Comparison of ENCODE assay signal across 9 mouse cellular contexts in genomic region chr8:88570293-88570998, GRCm38 (mm10). TPM values are rescaled to one million over a fixed set of nuclear protein-coding genes. Genes with fewer than 3 reads are reported as not detected.
DNase-seq lines count a peak whose midpoint lies in the region; ATAC-seq and TF ChIP-seq lines count a peak whose summit lies in the region.
"Had no signal": no experiment of that assay in that cellular context is flagged by ENCODE, and none has a peak within 500 bp of the region (broad histone marks: within the 10 kb centered on the region; RNA-seq: fewer than 3 reads in every experiment).

No protein-coding gene starts in this region.

- H3K27me3 ChIP-seq in forebrain, embryonic 11.5 days (ENCODE audit: control insufficient read depth, insufficient read depth, low read length) = no peaks in the 10 kb centered on the region
- H3K27me3 ChIP-seq in forebrain, postnatal 0 days (ENCODE audit: insufficient read depth, low read length) = no peaks in the 10 kb centered on the region
- peaks cover 3% of the 10 kb centered on the region; the same call in 1 of the 2 replicates for H3K27me3 ChIP-seq in midbrain, embryonic 12.5 days
- no peaks in the 10 kb centered on the region for H3K27me3 ChIP-seq in midbrain, embryonic 14.5 days (ENCODE audit: control insufficient read depth, insufficient read depth, low read length)
- H3K27me3 ChIP-seq in intestine, embryonic 14.5 days (replicated peaks; ENCODE audit: control insufficient read depth, insufficient read depth, low read length) = no peaks in the 10 kb centered on the region
- no peaks in the 10 kb centered on the region for H3K27me3 ChIP-seq in neural tube, embryonic 13.5 days

- H3K4me2 ChIP-seq in forebrain, embryonic 11.5 days (ENCODE audit: low read depth, low read length, severe bottlenecking) = no peak overlapping the region
- H3K4me2 ChIP-seq in forebrain, postnatal 0 days (ENCODE audit: low read depth) = no peak overlapping the region
- no peak overlapping the region for H3K4me2 ChIP-seq in midbrain, embryonic 12.5 days (replicated peaks)
- no peak overlapping the region for H3K4me2 ChIP-seq in midbrain, embryonic 14.5 days (ENCODE audit: low read length)
- no peak overlapping the region for H3K4me2 ChIP-seq in intestine, embryonic 14.5 days (ENCODE audit: low read length)
- H3K4me2 ChIP-seq in neural tube, embryonic 13.5 days = no peak overlapping the region

- no peak overlapping the region for H3K4me3 ChIP-seq in forebrain, embryonic 11.5 days (ENCODE audit: low read depth, low read length)
- no peak overlapping the region for H3K4me3 ChIP-seq in forebrain, postnatal 0 days (ENCODE audit: low read depth, low read length)
- no peak overlapping the region for H3K4me3 ChIP-seq in midbrain, embryonic 12.5 days
- H3K4me3 ChIP-seq in midbrain, embryonic 14.5 days (replicated peaks; ENCODE audit: low read depth, low read length) = no peak overlapping the region
- H3K4me3 ChIP-seq in intestine, embryonic 14.5 days (ENCODE audit: low read depth, low read length) = no peak overlapping the region
- H3K4me3 ChIP-seq in neural tube, embryonic 13.5 days = no peak overlapping the region
- H3K4me3 ChIP-seq: heart, adult 2 months had no signal

- no peaks in the 10 kb centered on the region; the same call in none of the 2 replicates for H3K4me1 ChIP-seq in forebrain, embryonic 11.5 days (replicated peaks; ENCODE audit: control insufficient read depth, insufficient read depth, low read length)
- H3K4me1 ChIP-seq in forebrain, postnatal 0 days (ENCODE audit: insufficient read depth) = peaks cover 33% of the 10 kb centered on the region
- peaks cover 58% of the 10 kb centered on the region for H3K4me1 ChIP-seq in midbrain, embryonic 12.5 days
- H3K4me1 ChIP-seq in midbrain, embryonic 14.5 days (ENCODE audit: control insufficient read depth, insufficient read depth, low read length) = peaks cover 22% of the 10 kb centered on the region; the same call in 1 of the 2 replicates
- H3K4me1 ChIP-seq in intestine, embryonic 14.5 days (replicated peaks; ENCODE audit: control insufficient read depth, insufficient read depth, low read length) = peaks cover 71% of the 10 kb centered on the region
- peaks cover 74% of the 10 kb centered on the region for H3K4me1 ChIP-seq in neural tube, embryonic 13.5 days (replicated peaks)

- no peak overlapping the region; the same call in 1 of the 2 replicates for H3K9ac ChIP-seq in forebrain, embryonic 11.5 days (ENCODE audit: low read length)
- no peak overlapping the region for H3K9ac ChIP-seq in forebrain, postnatal 0 days
- no peak overlapping the region for H3K9ac ChIP-seq in midbrain, embryonic 12.5 days (replicated peaks)
- no peak overlapping the region for H3K9ac ChIP-seq in midbrain, embryonic 14.5 days (replicated peaks; ENCODE audit: low read length)
- no peak overlapping the region for H3K9ac ChIP-seq in intestine, embryonic 14.5 days (ENCODE audit: low read length)
- H3K9ac ChIP-seq in neural tube, embryonic 13.5 days = no peak overlapping the region

- no peak for DNase-seq in forebrain, embryonic 11.5 days (ENCODE audit: low spot score)
- no peak for DNase-seq in forebrain, postnatal 0 days
- DNase-seq in midbrain, embryonic 14.5 days = no peak
- no peak for DNase-seq in intestine, embryonic 14.5 days (ENCODE audit: low spot score)
- DNase-seq in gastrocnemius, postnatal 4 days (ENCODE audit: low spot score in 2 of 2) = no peak
- no peak for DNase-seq in cerebellum, postnatal 25 days

- H3K27ac ChIP-seq in forebrain, embryonic 11.5 days (ENCODE audit: low read depth, low read length) = peak overlapping the region; percentile 15; the same call in 1 of the 2 replicates
- H3K27ac ChIP-seq in forebrain, postnatal 0 days (ENCODE audit: low read depth, low read length) = no peak overlapping the region
- H3K27ac ChIP-seq in midbrain, embryonic 12.5 days (replicated peaks) = peak overlapping the region; percentile 35; the same call in 1 of the 2 replicates
- H3K27ac ChIP-seq in midbrain, embryonic 14.5 days (replicated peaks; ENCODE audit: low read depth, low read length) = no peak overlapping the region
- H3K27ac ChIP-seq in intestine, embryonic 14.5 days (ENCODE audit: low read depth) = peak overlapping the region; percentile 57
- H3K27ac ChIP-seq in neural tube, embryonic 13.5 days (replicated peaks) = peak overlapping the region; percentile 9
- H3K27ac ChIP-seq: heart, adult 2 months had no signal

- no peak for ATAC-seq in forebrain, embryonic 11.5 days (replicated peaks; ENCODE audit: low FRiP score)
- no peak for ATAC-seq in forebrain, postnatal 0 days
- no peak for ATAC-seq in midbrain, embryonic 12.5 days (ENCODE audit: low FRiP score, low read depth)
- ATAC-seq in midbrain, embryonic 14.5 days (ENCODE audit: low FRiP score, low TSS enrichment) = no peak
- ATAC-seq in intestine, embryonic 14.5 days (replicated peaks; ENCODE audit: low FRiP score, low TSS enrichment, low read depth) = no peak; the same call in 1 of the 2 replicates
- ATAC-seq in neural tube, embryonic 13.5 days (ENCODE audit: low read depth) = no peak

- no peak for TF ChIP-seq CTCF in forebrain, postnatal 0 days (IDR thresholded peaks at IDR 0.05; ENCODE audit: low read depth)

- H3K36me3 ChIP-seq in forebrain, embryonic 11.5 days (ENCODE audit: control insufficient read depth, insufficient read depth, low read length) = no peaks in the 10 kb centered on the region
- no peaks in the 10 kb centered on the region for H3K36me3 ChIP-seq in forebrain, postnatal 0 days (ENCODE audit: insufficient read depth)
- 0 out of 2 replicates have a peak, but pooled peaks cover 10% of the 10 kb centered on the region for H3K36me3 ChIP-seq in midbrain, embryonic 12.5 days
- no peaks in the 10 kb centered on the region for H3K36me3 ChIP-seq in midbrain, embryonic 14.5 days (ENCODE audit: control insufficient read depth, insufficient read depth, low read length)
- H3K36me3 ChIP-seq in intestine, embryonic 14.5 days (ENCODE audit: control insufficient read depth, insufficient read depth, low read length) = peaks cover 5% of the 10 kb centered on the region; the same call in 1 of the 2 replicates
- 0 out of 2 replicates have a peak, but pooled peaks cover 8% of the 10 kb centered on the region for H3K36me3 ChIP-seq in neural tube, embryonic 13.5 days

- 36% methylated on average over 10 of the region's 10 CpGs for WGBS in forebrain, embryonic 11.5 days
- WGBS in forebrain, postnatal 0 days = 55% methylated on average over 10 of the region's 10 CpGs
- 40% methylated on average over 10 of the region's 10 CpGs for WGBS in midbrain, embryonic 12.5 days
- 35% methylated on average over 10 of the region's 10 CpGs for WGBS in midbrain, embryonic 14.5 days
- WGBS in intestine, embryonic 14.5 days = 24% methylated on average over 10 of the region's 10 CpGs
- WGBS in neural tube, embryonic 13.5 days = 44% methylated on average over 10 of the region's 10 CpGs

- no peaks in the 10 kb centered on the region for H3K9me3 ChIP-seq in forebrain, embryonic 11.5 days (ENCODE audit: control insufficient read depth, low read length)
- H3K9me3 ChIP-seq in forebrain, postnatal 0 days (ENCODE audit: low read length) = no peaks in the 10 kb centered on the region
- no peaks in the 10 kb centered on the region for H3K9me3 ChIP-seq in midbrain, embryonic 12.5 days
- no peaks in the 10 kb centered on the region for H3K9me3 ChIP-seq in midbrain, embryonic 14.5 days (ENCODE audit: control insufficient read depth, low read length)
- no peaks in the 10 kb centered on the region for H3K9me3 ChIP-seq in intestine, embryonic 14.5 days (ENCODE audit: control insufficient read depth, low read length)
- no peaks in the 10 kb centered on the region for H3K9me3 ChIP-seq in neural tube, embryonic 13.5 days

RNA-seq across cellular contexts. Expression of gene Nkd1, which starts 49.3 kb away (rescaled TPM):
- polyA plus RNA-seq in forebrain, embryonic 11.5 days (2014; fragmentation: Nextera tagmentation; extraction: Ambion mirVana) = 63.0 and 71.5 TPM in 2 replicates
- 18.8 and 22.8 TPM in 2 replicates for total RNA-seq in forebrain, postnatal 0 days (2014; rRNA removed)
- 30.5 and 33.6 TPM in 2 replicates for polyA plus RNA-seq in forebrain, postnatal 0 days (2015; fragmentation: Nextera tagmentation; extraction: Ambion mirVana)
- polyA plus RNA-seq in midbrain, embryonic 12.5 days (2016; fragmentation: Nextera tagmentation; extraction: Ambion mirVana) = 90.6 and 100 TPM in 2 replicates
- polyA plus RNA-seq in midbrain, embryonic 14.5 days (2014; fragmentation: Nextera tagmentation; extraction: Ambion mirVana) = 46.2 and 66.4 TPM in 2 replicates
- 33.6 and 35.8 TPM in 2 replicates for polyA plus RNA-seq in intestine, embryonic 14.5 days (2014; fragmentation: Nextera tagmentation; extraction: Ambion mirVana)
- 48.9 and 52.3 TPM in 2 replicates for polyA plus RNA-seq in neural tube, embryonic 13.5 days (2015; fragmentation: Nextera tagmentation; extraction: Ambion mirVana)
- total RNA-seq in gastrocnemius, postnatal 4 days (2021) = 10 to 100 TPM; 11.7 to 11.9 TPM

Comparison
In these comparisons a context has a peak if more than half of its experiments do, and no peak if none do; other contexts are left out.
1. H3K27ac ChIP-seq: peak in forebrain, embryonic 11.5 days (single experiment), midbrain, embryonic 12.5 days (single experiment), intestine, embryonic 14.5 days (single experiment) and neural tube, embryonic 13.5 days (single experiment); none in forebrain, postnatal 0 days (single experiment) and midbrain, embryonic 14.5 days (single experiment).